Mouse (Mus musculus): ENCODE measurements around the gene Cpxm2. TPM values are rescaled to one million over a fixed set of nuclear protein-coding genes. Genes with fewer than 3 reads are reported as not detected.

Cpxm2 gene
- total and polyA plus RNA-seq, 2 experiments from 2014 or later, result 2.4 to 3.1 TPM

DNA sequence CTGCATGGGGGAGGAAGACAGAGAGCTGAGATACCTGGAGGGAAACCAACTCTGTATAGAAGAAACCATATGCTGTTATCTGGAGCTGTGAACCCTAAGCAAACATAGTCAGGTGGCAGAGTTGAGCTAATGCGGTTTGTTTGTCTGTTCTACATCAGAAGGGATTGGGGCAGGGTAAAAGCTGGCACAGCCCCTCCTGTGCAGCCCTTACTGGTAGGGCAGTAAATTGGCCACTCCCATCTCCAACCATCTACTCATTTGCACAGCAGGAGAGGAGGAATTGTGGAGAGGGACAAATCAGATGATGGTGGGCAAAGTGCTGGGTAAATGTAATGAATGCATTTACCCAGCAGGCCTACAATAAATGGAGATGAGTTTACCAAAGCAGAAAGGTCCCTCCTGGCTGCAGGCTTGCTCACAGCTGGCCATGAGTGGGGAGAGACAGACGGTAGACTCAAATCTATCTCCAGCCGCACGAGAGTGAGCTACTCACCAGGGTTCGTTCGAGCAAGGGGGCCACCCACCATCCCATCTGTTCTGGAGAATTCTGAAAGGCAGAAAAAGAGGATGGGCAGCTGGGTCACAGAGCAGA lies 122.5 kb downstream of the Cpxm2 start:
- Histone ChIP-seq H3K9ac (replicated peaks; ENCODE audit: low read length, poor library complexity, severe bottlenecking) (no peak overlapping the region), H3K4me3 (ENCODE audit: low read depth, low read length) (no peak overlapping the region), H3K4me1 (ENCODE audit: insufficient read depth, low read length) (no peaks in the 10 kb centered on the region), H3K27me3 (ENCODE audit: insufficient read depth, low read length) (no peaks in the 10 kb centered on the region), H3K27ac (ENCODE audit: low read depth, low read length) (no peak overlapping the region), H3K4me2 (ENCODE audit: low read depth, low read length, poor library complexity, severe bottlenecking) (no peak overlapping the region), H3K9me3 (ENCODE audit: low read length) (no peaks in the 10 kb centered on the region), H3K36me3 (ENCODE audit: insufficient read depth, low read length) (no peaks in the 10 kb centered on the region)
- no peak for TF ChIP-seq CTCF (IDR thresholded peaks at IDR 0.05)
- ATAC-seq (ENCODE audit: low FRiP score), result no peak
- WGBS, result 55% methylated on average over 6 of the region's 6 CpGs
- DNase-seq (ENCODE audit: low spot score), result peak; percentile 63

DNA sequence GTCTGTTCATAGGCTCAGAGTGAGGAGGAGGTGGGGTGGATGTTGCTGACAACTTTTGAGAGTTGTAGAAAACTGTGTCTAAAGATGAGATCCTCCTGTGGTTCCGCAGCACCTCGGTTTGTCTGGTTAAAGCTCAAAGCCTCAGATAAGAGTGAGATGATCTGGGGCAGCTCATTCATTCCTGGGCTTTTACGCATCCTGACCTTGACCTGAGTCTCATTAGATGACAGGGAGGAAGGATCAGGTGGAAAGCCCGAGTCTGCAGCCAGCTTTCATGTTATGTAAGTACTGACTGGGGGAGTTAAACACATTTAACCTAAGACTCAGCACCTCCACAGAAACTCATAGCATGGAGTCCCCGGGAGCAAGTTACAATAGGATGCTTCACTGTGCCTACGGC lies 127.9 kb downstream of the Cpxm2 start:
- no peak for TF ChIP-seq CTCF (IDR thresholded peaks at IDR 0.05)
- no peak overlapping the region for H3K9ac ChIP-seq (replicated peaks; ENCODE audit: low read length, poor library complexity, severe bottlenecking)
- WGBS, result 74% methylated on average over 6 of the region's 6 CpGs
- no peaks in the 10 kb centered on the region for H3K9me3 ChIP-seq (ENCODE audit: low read length)
- no peak overlapping the region for H3K27ac ChIP-seq (ENCODE audit: low read depth, low read length)
- DNase-seq (ENCODE audit: low spot score), result no peak
- no peaks in the 10 kb centered on the region for H3K27me3 ChIP-seq (ENCODE audit: insufficient read depth, low read length)
- no peak for ATAC-seq (ENCODE audit: low FRiP score)
- no peaks in the 10 kb centered on the region for H3K4me1 ChIP-seq (ENCODE audit: insufficient read depth, low read length)
- no peak overlapping the region for H3K4me2 ChIP-seq (ENCODE audit: low read depth, low read length, poor library complexity, severe bottlenecking)
- no peaks in the 10 kb centered on the region for H3K36me3 ChIP-seq (ENCODE audit: insufficient read depth, low read length)
- H3K4me3 ChIP-seq (ENCODE audit: low read depth, low read length), result no peak overlapping the region

DNA sequence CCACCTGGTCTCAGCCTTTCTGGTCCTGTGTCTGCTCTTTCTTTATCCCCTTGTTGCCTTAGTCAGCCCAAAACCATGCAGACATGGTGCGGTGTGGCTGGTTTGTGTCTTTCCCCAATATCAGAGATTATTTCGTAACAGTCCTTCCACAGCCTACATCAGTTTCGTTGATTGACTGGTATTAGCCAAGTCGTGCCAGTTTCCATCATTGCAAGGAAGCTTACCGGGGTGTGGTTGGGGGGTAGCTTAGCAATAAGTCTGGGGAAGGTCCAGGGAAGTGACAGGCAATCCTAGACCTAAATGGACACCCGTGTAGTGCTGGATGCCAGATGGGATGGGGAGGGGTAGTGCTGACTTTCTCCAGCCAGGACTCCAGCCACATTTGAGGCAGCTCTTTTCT lies 128.9 kb downstream of the Cpxm2 start:
- Histone ChIP-seq H3K4me2 (ENCODE audit: low read depth, low read length, poor library complexity, severe bottlenecking) (no peak overlapping the region), H3K4me3 (ENCODE audit: low read depth, low read length) (no peak overlapping the region), H3K36me3 (ENCODE audit: insufficient read depth, low read length) (no peaks in the 10 kb centered on the region), H3K9ac (replicated peaks; ENCODE audit: low read length, poor library complexity, severe bottlenecking) (no peak overlapping the region), H3K27me3 (ENCODE audit: insufficient read depth, low read length) (no peaks in the 10 kb centered on the region), H3K27ac (ENCODE audit: low read depth, low read length) (no peak overlapping the region), H3K4me1 (ENCODE audit: insufficient read depth, low read length) (no peaks in the 10 kb centered on the region), H3K9me3 (ENCODE audit: low read length) (no peaks in the 10 kb centered on the region)
- DNase-seq (ENCODE audit: low spot score) (peak; percentile 23), ATAC-seq (ENCODE audit: low FRiP score) (no peak)
- no peak for TF ChIP-seq CTCF (IDR thresholded peaks at IDR 0.05)
- WGBS, result 65% methylated on average over 6 of the region's 6 CpGs

DNA sequence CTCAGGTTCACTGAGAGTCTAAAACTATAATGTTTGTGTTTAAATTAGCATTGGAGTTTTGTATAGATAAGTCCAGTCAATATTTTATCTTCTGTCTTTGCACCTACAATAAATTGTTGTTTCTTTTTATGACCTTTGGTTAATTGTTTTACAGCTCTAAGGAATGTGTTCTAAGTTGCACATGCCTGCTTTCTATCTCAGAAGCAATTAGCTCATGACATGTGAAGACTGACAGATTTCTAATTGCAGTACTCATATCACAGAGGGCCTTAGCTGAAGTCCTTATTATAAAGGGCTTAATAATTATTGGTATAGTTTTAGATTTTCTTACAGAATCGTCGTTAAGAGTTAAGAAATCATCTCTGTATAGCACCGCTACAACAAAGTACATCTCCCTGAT lies 138.6 kb downstream of the Cpxm2 start:
- Histone ChIP-seq H3K27me3 (ENCODE audit: insufficient read depth, low read length) (no peaks in the 10 kb centered on the region), H3K4me3 (ENCODE audit: low read depth, low read length) (no peak overlapping the region), H3K36me3 (ENCODE audit: insufficient read depth, low read length) (no peaks in the 10 kb centered on the region), H3K4me2 (ENCODE audit: low read depth, low read length, poor library complexity, severe bottlenecking) (no peak overlapping the region), H3K9me3 (ENCODE audit: low read length) (no peaks in the 10 kb centered on the region), H3K27ac (ENCODE audit: low read depth, low read length) (no peak overlapping the region), H3K9ac (replicated peaks; ENCODE audit: low read length, poor library complexity, severe bottlenecking) (no peak overlapping the region), H3K4me1 (ENCODE audit: insufficient read depth, low read length) (peaks cover 6% of the 10 kb centered on the region)
- 70% methylated on average over 3 of the region's 3 CpGs for WGBS
- DNase-seq (ENCODE audit: low spot score) (no peak), ATAC-seq (ENCODE audit: low FRiP score) (no peak)
- TF ChIP-seq CTCF (IDR thresholded peaks at IDR 0.05), result no peak

DNA sequence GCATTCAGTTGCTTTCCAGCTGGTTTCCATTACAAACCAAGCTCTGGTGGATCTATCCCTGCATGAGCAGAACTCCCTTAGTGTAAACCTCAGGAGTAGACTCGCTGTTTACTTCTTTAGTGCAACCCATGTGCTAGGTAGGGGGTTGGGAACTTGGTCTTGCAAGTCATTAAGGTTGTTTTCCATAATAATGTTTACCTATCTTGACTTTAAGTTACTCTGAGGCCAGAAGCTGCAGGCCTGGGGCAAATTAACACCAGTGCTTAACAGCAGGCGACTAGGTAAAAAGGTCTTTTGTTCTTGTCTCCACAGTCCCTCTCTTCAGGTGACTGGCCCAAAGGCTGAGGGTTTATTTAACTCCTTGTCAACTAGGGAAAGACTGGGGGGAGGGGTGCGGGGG lies 139.3 kb downstream of the Cpxm2 start:
- H3K4me1 ChIP-seq (ENCODE audit: insufficient read depth, low read length), result peaks cover 6% of the 10 kb centered on the region
- no peak for ATAC-seq (ENCODE audit: low FRiP score)
- TF ChIP-seq CTCF (IDR thresholded peaks at IDR 0.05), result no peak
- DNase-seq (ENCODE audit: low spot score), result no peak
- H3K9me3 ChIP-seq (ENCODE audit: low read length), result no peaks in the 10 kb centered on the region
- 31% methylated on average over 3 of the region's 3 CpGs for WGBS
- H3K4me2 ChIP-seq (ENCODE audit: low read depth, low read length, poor library complexity, severe bottlenecking), result no peak overlapping the region
- no peaks in the 10 kb centered on the region for H3K27me3 ChIP-seq (ENCODE audit: insufficient read depth, low read length)
- no peak overlapping the region for H3K4me3 ChIP-seq (ENCODE audit: low read depth, low read length)
- no peak overlapping the region for H3K9ac ChIP-seq (replicated peaks; ENCODE audit: low read length, poor library complexity, severe bottlenecking)
- no peaks in the 10 kb centered on the region for H3K36me3 ChIP-seq (ENCODE audit: insufficient read depth, low read length)
- H3K27ac ChIP-seq (ENCODE audit: low read depth, low read length), result no peak overlapping the region

DNA sequence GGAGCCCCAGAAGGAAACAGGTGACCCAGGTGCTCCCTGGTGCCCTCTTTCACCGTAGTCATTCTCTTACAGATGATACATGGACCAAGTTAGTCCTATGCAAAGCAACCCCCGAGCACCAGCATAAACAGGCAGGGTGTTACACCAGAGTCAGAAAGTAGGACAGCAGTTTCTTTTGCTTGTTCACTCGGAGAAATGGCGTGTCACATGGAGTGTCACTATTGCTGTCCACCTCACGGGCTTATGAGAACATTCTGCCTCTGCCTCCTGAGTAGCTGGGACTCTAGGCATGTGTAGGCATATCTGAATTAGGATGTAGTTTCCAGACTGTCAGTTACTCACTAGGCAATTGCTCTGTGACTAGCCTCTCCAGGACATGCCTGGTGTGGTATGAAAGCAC lies 140.6 kb downstream of the Cpxm2 start:
- no peaks in the 10 kb centered on the region for H3K27me3 ChIP-seq (ENCODE audit: insufficient read depth, low read length)
- H3K9me3 ChIP-seq (ENCODE audit: low read length), result no peaks in the 10 kb centered on the region
- no peak for TF ChIP-seq CTCF (IDR thresholded peaks at IDR 0.05)
- peaks cover 6% of the 10 kb centered on the region for H3K4me1 ChIP-seq (ENCODE audit: insufficient read depth, low read length)
- ATAC-seq (ENCODE audit: low FRiP score) (no peak), DNase-seq (ENCODE audit: low spot score) (no peak)
- no peak overlapping the region for H3K4me3 ChIP-seq (ENCODE audit: low read depth, low read length)
- peak overlapping the region; percentile 21; the same call in 1 of the 2 replicates for H3K27ac ChIP-seq (ENCODE audit: low read depth, low read length)
- WGBS, result 81% methylated on average over 5 of the region's 5 CpGs
- H3K9ac ChIP-seq (replicated peaks; ENCODE audit: low read length, poor library complexity, severe bottlenecking), result no peak overlapping the region
- no peak overlapping the region for H3K4me2 ChIP-seq (ENCODE audit: low read depth, low read length, poor library complexity, severe bottlenecking)
- no peaks in the 10 kb centered on the region for H3K36me3 ChIP-seq (ENCODE audit: insufficient read depth, low read length)
